Mouse (Mus musculus) hindbrain, embryonic 16.5 days (tissue): Measurements from ENCODE around the gene Ubc. TPM values are rescaled to one million over a fixed set of nuclear protein-coding genes. Genes with fewer than 3 reads are reported as not detected.

Source experiments
- ATAC-seq: fragments of 200-750 bp; cut with Nextera tagmentation; 2 replicates; pipeline ENCODE4 v1.8.0; 2017; ENCODE audit warnings: moderate TSS enrichment, moderate library complexity
- H3K27ac ChIP-seq: fragments of 300-500 bp; sonication (generic); 2 replicates; pipeline ENCODE4 v1.5.1; 2014; ENCODE audit warnings: low read depth, mild to moderate bottlenecking, control low read depth, low read length, moderate library complexity
- H3K27me3 ChIP-seq: fragments of 300-500 bp; sonication (generic); replicated peaks from 2 replicates; pipeline ENCODE4 v1.6.1; 2014; ENCODE audit warnings: low read length; ENCODE audit not compliant: control insufficient read depth, insufficient read depth
- H3K36me3 ChIP-seq: fragments of 300-500 bp; sonication (generic); 2 replicates; pipeline ENCODE4 v1.6.1; 2014; ENCODE audit warnings: mild to moderate bottlenecking, low read length, moderate library complexity, mixed read lengths; ENCODE audit not compliant: control insufficient read depth, insufficient read depth
- H3K4me1 ChIP-seq: fragments of 300-500 bp; sonication (generic); 2 replicates; pipeline ENCODE4 v1.6.1; 2014; ENCODE audit warnings: low read depth, low read length; ENCODE audit not compliant: control insufficient read depth, insufficient read depth
- H3K4me2 ChIP-seq: fragments of 300-500 bp; sonication (generic); 2 replicates; pipeline ENCODE4 v1.6.1; 2014; ENCODE audit warnings: mild to moderate bottlenecking, low read length, control low read depth, moderate library complexity
- H3K4me3 ChIP-seq: fragments of 300-500 bp; sonication (generic); 2 replicates; pipeline ENCODE4 v1.5.1; 2014; ENCODE audit warnings: mild to moderate bottlenecking, low read length, control low read depth, moderate library complexity
- H3K9ac ChIP-seq: fragments of 300-500 bp; sonication (generic); 2 replicates; pipeline ENCODE4 v1.6.1; 2014; ENCODE audit warnings: low read depth, mild to moderate bottlenecking, control low read depth, low read length, moderate library complexity
- H3K9me3 ChIP-seq: fragments of 300-500 bp; sonication (generic); 2 replicates; pipeline ENCODE4 v1.6.1; 2014; ENCODE audit warnings: mild to moderate bottlenecking, low read length, moderate library complexity; ENCODE audit not compliant: control insufficient read depth
- WGBS: fragments of 180-500 bp; shearing (Covaris S2); extraction: QIAGEN DNeasy Blood & Tissue Kit; methylation state at CpG from one replicate; pipeline ENCODE4 v1.1.7; 2014; 5-methylcytosine and 5-hydroxymethylcytosine counted together
- polyA plus RNA-seq: library from polyadenylated mRNA; unstranded; fragments of >200 nt; fragmentation: Nextera tagmentation; extraction: Ambion mirVana; gene quantifications from 2 replicates; pipeline ENCODE4 v1.2.1, GENCODE M21; 2015

The Ubc gene
- polyA plus RNA-seq, 1 experiment from 2014 or later = 1,508 TPM

GRCm38 (mm10) chr5:125405546-125406248 lies 15.7 kb upstream of the Ubc start:
- H3K27ac ChIP-seq = peak overlapping the region; percentile 92
- under 1% methylated on average over 31 of the region's 31 CpGs for WGBS

GRCm38 (mm10) chr5:125404903-125405545 lies 15.0 kb upstream of the Ubc start:
- H3K27ac ChIP-seq = peak overlapping the region; percentile 92
- no peaks in the 10 kb centered on the region for H3K9me3 ChIP-seq
- H3K36me3 ChIP-seq = no peaks in the 10 kb centered on the region
- under 1% methylated on average over 28 of the region's 28 CpGs for WGBS
- peak overlapping the region; percentile 45 for H3K4me3 ChIP-seq
- H3K4me2 ChIP-seq = peak overlapping the region; percentile 77
- H3K27me3 ChIP-seq = no peaks in the 10 kb centered on the region
- peaks cover 11% of the 10 kb centered on the region for H3K4me1 ChIP-seq
- peak; percentile 45 for ATAC-seq
- H3K9ac ChIP-seq = peak overlapping the region; percentile 78

More at GRCm38 (mm10) chr5:125405546-125406248, 15.7 kb upstream of the Ubc start:
- H3K9me3 ChIP-seq = no peaks in the 10 kb centered on the region
- ATAC-seq = peak; percentile 53
- no peaks in the 10 kb centered on the region for H3K36me3 ChIP-seq
- H3K9ac ChIP-seq = peak overlapping the region; percentile 78
- H3K4me1 ChIP-seq = peaks cover 11% of the 10 kb centered on the region
- H3K27me3 ChIP-seq = no peaks in the 10 kb centered on the region
- peak overlapping the region; percentile 45 for H3K4me3 ChIP-seq
- peak overlapping the region; percentile 82 for H3K4me2 ChIP-seq

GRCm38 (mm10) chr5:125404536-125404902 lies 14.5 kb upstream of the Ubc start:
- H3K9ac ChIP-seq = peak overlapping the region; percentile 78
- H3K4me1 ChIP-seq = peaks cover 11% of the 10 kb centered on the region
- no peaks in the 10 kb centered on the region for H3K9me3 ChIP-seq
- no peaks in the 10 kb centered on the region for H3K27me3 ChIP-seq
- H3K4me3 ChIP-seq = peak overlapping the region; percentile 45
- 4% methylated on average over 7 of the region's 7 CpGs for WGBS
- peak overlapping the region; percentile 77 for H3K4me2 ChIP-seq
- no peak for ATAC-seq
- no peaks in the 10 kb centered on the region for H3K36me3 ChIP-seq
- H3K27ac ChIP-seq = peak overlapping the region; percentile 92

GRCm38 (mm10) chr5:125403481-125404465 lies 13.8 kb upstream of the Ubc start:
- Histone ChIP-seq H3K4me2 (peak overlapping the region; percentile 57), H3K36me3 (no peaks in the 10 kb centered on the region), H3K4me3 (peak overlapping the region; percentile 41), H3K9me3 (no peaks in the 10 kb centered on the region), H3K4me1 (peaks cover 11% of the 10 kb centered on the region), H3K27ac (peak overlapping the region; percentile 57), H3K9ac (peak overlapping the region; percentile 50), H3K27me3 (no peaks in the 10 kb centered on the region)
- 10% methylated on average over 31 of the region's 31 CpGs for WGBS
- no peak; the same call in 1 of the 2 replicates for ATAC-seq

- Histone ChIP-seq H3K9me3 (no peaks in the 10 kb centered on the region), H3K9ac (no peak overlapping the region), H3K27me3 (no peaks in the 10 kb centered on the region), H3K4me3 (no peak overlapping the region), H3K4me2 (no peak overlapping the region), H3K36me3 (no peaks in the 10 kb centered on the region), H3K4me1 (peaks cover 11% of the 10 kb centered on the region), H3K27ac (no peak overlapping the region)
- 62% methylated on average over 6 of the region's 6 CpGs for WGBS
- no peak for ATAC-seq
Measured at GRCm38 (mm10) chr5:125402991-125403390, 13.0 kb upstream of the Ubc start.

GRCm38 (mm10) chr5:125402476-125402875 lies 12.5 kb upstream of the Ubc start:
- ATAC-seq = no peak
- Histone ChIP-seq H3K4me2 (no peak overlapping the region), H3K36me3 (no peaks in the 10 kb centered on the region), H3K4me1 (peaks cover 11% of the 10 kb centered on the region), H3K27me3 (no peaks in the 10 kb centered on the region), H3K27ac (no peak overlapping the region), H3K9ac (no peak overlapping the region), H3K4me3 (no peak overlapping the region), H3K9me3 (no peaks in the 10 kb centered on the region)
- WGBS = 56% methylated on average over 10 of the region's 10 CpGs

GRCm38 (mm10) chr5:125400903-125401302 lies 10.9 kb upstream of the Ubc start:
- WGBS = 58% methylated on average over 7 of the region's 7 CpGs
- Histone ChIP-seq H3K4me1 (peaks cover 3% of the 10 kb centered on the region; the same call in 1 of the 2 replicates), H3K27me3 (no peaks in the 10 kb centered on the region), H3K36me3 (no peaks in the 10 kb centered on the region), H3K9ac (no peak overlapping the region), H3K4me2 (no peak overlapping the region), H3K27ac (no peak overlapping the region), H3K9me3 (no peaks in the 10 kb centered on the region), H3K4me3 (no peak overlapping the region)
- no peak for ATAC-seq

GRCm38 (mm10) chr5:125395008-125395407 lies 5.0 kb upstream of the Ubc start:
- Histone ChIP-seq H3K9me3 (no peaks in the 10 kb centered on the region), H3K27ac (peak overlapping the region; percentile 98), H3K36me3 (no peaks in the 10 kb centered on the region), H3K4me2 (peak overlapping the region; percentile 63; the same call in 1 of the 2 replicates), H3K27me3 (no peaks in the 10 kb centered on the region), H3K4me1 (peaks cover 20% of the 10 kb centered on the region), H3K4me3 (no peak overlapping the region), H3K9ac (no peak overlapping the region)
- WGBS = 53% methylated on average over 3 of the region's 3 CpGs
- no peak for ATAC-seq
